Mouse (Mus musculus) stomach, embryonic 14.5 days (tissue): Measurements from ENCODE around the gene Vamp1. TPM values are rescaled to one million over a fixed set of nuclear protein-coding genes. Genes with fewer than 3 reads are reported as not detected.

Experiments used
- ATAC-seq: fragments of 200-750 bp; cut with Nextera tagmentation; 2 replicates; pipeline ENCODE4 v1.8.0; 2017; ENCODE audit warnings: low read depth, moderate TSS enrichment; ENCODE audit not compliant: insufficient number of reproducible peaks, insufficient read depth, low FRiP score
- H3K27ac ChIP-seq: fragments of 300-500 bp; sonication (generic); 2 replicates; pipeline ENCODE4 v1.5.1; 2014; ENCODE audit warnings: mild to moderate bottlenecking, low read length, moderate library complexity, mixed read lengths
- H3K27me3 ChIP-seq: fragments of 300-500 bp; sonication (generic); 2 replicates; pipeline ENCODE4 v1.6.1; 2014; ENCODE audit warnings: low read length, control low read depth, mixed read lengths; ENCODE audit not compliant: control insufficient read depth, insufficient read depth
- H3K36me3 ChIP-seq: fragments of 300-500 bp; sonication (generic); 2 replicates; pipeline ENCODE4 v1.6.1; 2014; ENCODE audit warnings: mild to moderate bottlenecking, control low read depth, low read length, moderate library complexity, mixed read lengths; ENCODE audit not compliant: control insufficient read depth, insufficient read depth
- H3K4me1 ChIP-seq: fragments of 300-500 bp; sonication (generic); 2 replicates; pipeline ENCODE4 v1.6.1; 2014; ENCODE audit warnings: low read length, control low read depth, mixed read lengths; ENCODE audit not compliant: control insufficient read depth, insufficient read depth
- H3K4me2 ChIP-seq: fragments of 300-500 bp; sonication (generic); replicated peaks from 2 replicates; pipeline ENCODE4 v1.6.1; 2014; ENCODE audit warnings: low read depth, low read length, control low read depth
- H3K4me3 ChIP-seq: fragments of 300-500 bp; sonication (generic); 2 replicates; pipeline ENCODE4 v1.5.1; 2014; ENCODE audit warnings: low read depth, low read length, control low read depth
- H3K9ac ChIP-seq: fragments of 300-500 bp; sonication (generic); replicated peaks from 2 replicates; pipeline ENCODE4 v1.6.1; 2014; ENCODE audit warnings: low read depth, mild to moderate bottlenecking, control low read depth, low read length, moderate library complexity, mixed read lengths
- H3K9me3 ChIP-seq: fragments of 300-500 bp; sonication (generic); 2 replicates; pipeline ENCODE4 v1.6.1; 2016; ENCODE audit warnings: low read depth, low read length, control low read depth; ENCODE audit not compliant: control insufficient read depth
- WGBS: fragments of 180-500 bp; shearing (Covaris S2); extraction: QIAGEN DNeasy Blood & Tissue Kit; methylation state at CpG from one replicate; pipeline ENCODE4 v1.1.7; 2014; 5-methylcytosine and 5-hydroxymethylcytosine counted together
- polyA plus RNA-seq: library from polyadenylated mRNA; unstranded; fragments of >200 nt; fragmentation: Nextera tagmentation; extraction: Ambion mirVana; gene quantifications from 2 replicates; pipeline ENCODE4 v1.2.1, GENCODE M21; 2014

The Vamp1 gene
- polyA plus RNA-seq, 1 experiment from 2014 or later, result 3.4 TPM

DNA sequence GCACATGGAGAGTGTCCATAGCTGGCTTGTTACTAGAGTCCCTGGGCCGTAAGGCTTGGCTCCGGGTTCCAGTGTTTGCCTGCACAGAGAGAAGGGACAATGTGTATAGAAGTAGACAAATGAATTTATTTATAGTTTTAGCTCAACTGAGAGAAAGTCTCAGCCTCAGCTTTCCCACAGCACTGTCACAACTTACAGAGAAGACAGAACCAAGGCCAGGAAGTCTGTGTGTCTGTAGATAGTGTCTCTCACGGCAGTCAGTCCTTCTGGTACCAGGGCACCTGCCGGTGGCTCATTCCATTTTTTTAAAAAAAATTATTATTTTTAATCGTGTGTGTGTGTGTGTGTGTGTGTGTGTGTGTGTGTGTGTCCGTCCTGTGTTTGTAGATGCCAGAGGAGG, 17.2 kb downstream of the Vamp1 start:
- WGBS, result 69% methylated on average over 6 of the region's 6 CpGs
- Histone ChIP-seq H3K4me2 (no peak overlapping the region), H3K4me1 (0 out of 2 replicates have a peak, but pooled peaks cover 5% of the 10 kb centered on the region), H3K4me3 (no peak overlapping the region), H3K36me3 (no peaks in the 10 kb centered on the region), H3K27ac (no peak overlapping the region), H3K9ac (no peak overlapping the region), H3K9me3 (no peaks in the 10 kb centered on the region), H3K27me3 (no peaks in the 10 kb centered on the region)
- no peak for ATAC-seq

DNA sequence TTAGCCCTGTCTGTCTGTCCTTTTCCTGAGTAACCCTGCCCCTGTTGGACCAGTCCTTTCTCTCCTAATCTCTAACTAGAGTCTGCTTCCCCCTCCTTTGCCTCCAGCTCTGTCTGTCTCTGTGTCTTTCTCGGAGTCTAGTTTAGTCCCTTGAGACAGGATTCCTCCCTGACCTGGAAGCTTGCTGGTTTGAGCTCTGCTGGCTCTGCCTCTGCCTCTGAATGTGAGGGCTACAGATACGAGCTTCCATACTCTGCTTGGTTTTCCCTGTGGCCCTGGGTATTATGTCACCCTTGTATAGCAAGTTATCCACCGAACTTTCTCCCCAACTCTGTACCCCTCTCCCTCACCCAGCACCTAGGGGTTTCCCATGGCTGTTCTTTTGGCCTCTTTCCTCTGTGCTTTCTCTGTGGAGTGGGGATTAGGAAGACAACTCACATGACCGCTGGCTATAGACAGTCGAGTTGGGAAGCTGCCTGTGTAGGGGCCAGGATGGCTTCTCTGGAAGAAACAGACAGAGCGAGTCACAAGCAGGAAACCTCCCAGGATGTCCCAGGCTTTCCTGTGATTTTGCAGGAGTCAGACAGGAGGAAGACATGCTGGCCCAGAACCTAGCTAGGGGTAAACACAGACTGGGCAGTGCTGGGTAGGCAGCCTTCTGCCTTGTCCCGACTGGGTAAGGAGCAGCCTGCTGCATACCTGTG, 18.6 kb downstream of the Vamp1 start:
- Histone ChIP-seq H3K27ac (no peak overlapping the region), H3K27me3 (no peaks in the 10 kb centered on the region), H3K4me1 (0 out of 2 replicates have a peak, but pooled peaks cover 5% of the 10 kb centered on the region), H3K4me3 (no peak overlapping the region), H3K4me2 (no peak overlapping the region), H3K9me3 (no peaks in the 10 kb centered on the region), H3K9ac (no peak overlapping the region; the same call in 1 of the 2 replicates), H3K36me3 (no peaks in the 10 kb centered on the region)
- no peak for ATAC-seq
- 52% methylated on average over 7 of the region's 7 CpGs for WGBS

DNA sequence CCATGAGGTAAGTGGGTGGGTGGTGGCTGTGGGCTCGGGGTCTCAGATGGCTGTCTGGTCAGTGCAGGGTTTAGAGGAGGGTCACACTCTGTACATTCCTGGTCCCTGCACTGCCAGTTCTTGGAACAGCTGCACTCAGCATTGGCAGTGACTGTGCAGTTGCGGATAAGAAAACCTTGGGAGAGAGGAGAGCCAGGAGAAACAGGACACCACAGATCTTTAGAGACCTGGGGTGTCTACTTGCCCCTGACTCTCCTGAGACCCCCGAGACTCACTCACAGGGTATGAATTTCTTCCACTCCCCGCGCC, 19.1 kb downstream of the Vamp1 start:
- H3K9ac ChIP-seq, result no peak overlapping the region; the same call in 1 of the 2 replicates
- H3K27ac ChIP-seq, result no peak overlapping the region
- H3K36me3 ChIP-seq, result no peaks in the 10 kb centered on the region
- WGBS, result 49% methylated on average over 5 of the region's 5 CpGs
- 0 out of 2 replicates have a peak, but pooled peaks cover 5% of the 10 kb centered on the region for H3K4me1 ChIP-seq
- no peaks in the 10 kb centered on the region for H3K9me3 ChIP-seq
- no peak overlapping the region for H3K4me2 ChIP-seq
- no peak for ATAC-seq
- H3K27me3 ChIP-seq, result no peaks in the 10 kb centered on the region
- no peak overlapping the region for H3K4me3 ChIP-seq

DNA sequence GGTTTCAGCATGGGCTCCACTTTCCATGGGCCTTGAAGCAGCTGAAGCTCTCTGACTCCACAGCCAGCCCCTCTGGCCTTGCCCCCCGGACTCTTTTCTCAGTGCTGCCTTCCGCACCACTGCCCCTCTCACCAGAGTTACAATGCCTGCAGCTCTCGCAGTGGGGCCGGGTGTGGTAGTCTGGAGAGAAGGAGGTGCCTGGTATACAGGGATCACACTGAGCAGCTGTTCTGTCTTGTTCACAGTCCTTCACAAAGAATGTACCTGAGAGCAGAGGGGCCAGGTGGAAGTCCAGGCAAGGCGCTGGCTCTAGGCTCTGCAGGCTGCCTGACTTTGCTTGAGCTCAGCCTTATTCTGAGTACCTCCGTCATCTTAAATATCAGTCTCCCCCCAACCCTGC, 21.0 kb downstream of the Vamp1 start:
- no peaks in the 10 kb centered on the region for H3K36me3 ChIP-seq
- WGBS, result 63% methylated on average over 6 of the region's 6 CpGs
- no peaks in the 10 kb centered on the region for H3K9me3 ChIP-seq
- H3K27ac ChIP-seq, result no peak overlapping the region
- H3K27me3 ChIP-seq, result no peaks in the 10 kb centered on the region
- H3K4me2 ChIP-seq, result no peak overlapping the region
- H3K4me1 ChIP-seq, result 0 out of 2 replicates have a peak, but pooled peaks cover 5% of the 10 kb centered on the region
- no peak for ATAC-seq
- H3K9ac ChIP-seq, result no peak overlapping the region
- H3K4me3 ChIP-seq, result no peak overlapping the region

DNA sequence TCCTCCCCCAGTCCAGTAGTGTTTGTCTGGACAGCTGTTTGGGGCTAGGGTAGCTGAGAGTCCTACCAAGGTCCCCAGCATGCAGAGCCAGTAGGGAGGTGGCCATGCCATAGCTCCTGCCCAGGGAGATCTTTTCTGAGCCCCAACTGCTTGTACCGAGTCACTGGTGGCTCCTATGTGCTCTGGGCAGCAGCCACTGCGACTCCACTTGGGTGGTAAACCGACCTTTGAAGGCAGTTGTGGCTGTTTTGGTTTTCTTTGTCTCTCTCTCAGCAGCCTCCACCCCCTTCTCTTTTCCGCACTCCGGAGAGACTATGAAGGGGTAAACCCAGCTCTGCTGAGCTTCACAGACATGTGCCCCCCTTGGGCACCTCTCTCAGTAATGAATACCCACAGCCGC, 21.4 kb downstream of the Vamp1 start, which contains the start of gene Cd27:
TSS of gene Cd27 (minus strand) at position 229 of the 400 bp plus-strand sequence.
- H3K36me3 ChIP-seq, result no peaks in the 10 kb centered on the region
- no peak within 1 kb of the TSS for H3K9ac ChIP-seq
- H3K4me1 ChIP-seq, result 0 out of 2 replicates have a peak, but pooled peaks cover 4% of the 10 kb centered on the region
- H3K9me3 ChIP-seq, result no peaks in the 10 kb centered on the region
- H3K27me3 ChIP-seq, result no peaks in the 10 kb centered on the region
- WGBS, result 47% methylated on average over 6 of the region's 6 CpGs
- no peak within 1 kb of the TSS for H3K27ac ChIP-seq
- H3K4me3 ChIP-seq, result no peak within 1 kb of the TSS
- no peak for ATAC-seq
- no peak within 1 kb of the TSS for H3K4me2 ChIP-seq

DNA sequence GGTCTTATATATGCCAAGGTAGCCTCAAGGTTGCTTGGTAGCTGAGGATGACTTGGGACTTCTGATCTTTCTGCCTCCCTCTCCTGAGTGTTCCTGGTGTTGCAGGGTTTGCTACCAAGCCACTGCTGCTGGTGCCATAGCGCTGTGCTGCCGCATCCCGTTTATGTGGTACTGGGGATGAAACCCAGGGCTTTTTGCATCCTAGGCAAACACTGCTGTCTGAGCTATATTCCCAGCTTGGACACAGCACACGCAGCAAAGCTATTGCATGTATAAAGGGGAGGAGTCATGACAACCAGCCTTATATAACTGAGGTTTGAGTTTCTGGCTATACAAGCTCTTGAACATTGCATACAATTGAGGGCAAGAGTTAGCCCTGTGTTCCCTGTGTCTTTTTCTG, 22.1 kb downstream of the Vamp1 start:
- no peak overlapping the region for H3K4me2 ChIP-seq
- H3K27me3 ChIP-seq, result no peaks in the 10 kb centered on the region
- H3K4me1 ChIP-seq, result no peaks in the 10 kb centered on the region
- H3K36me3 ChIP-seq, result no peaks in the 10 kb centered on the region
- no peak for ATAC-seq
- H3K4me3 ChIP-seq, result no peak overlapping the region
- no peak overlapping the region for H3K9ac ChIP-seq
- no peaks in the 10 kb centered on the region for H3K9me3 ChIP-seq
- 84% methylated on average over 4 of the region's 4 CpGs for WGBS
- no peak overlapping the region for H3K27ac ChIP-seq

DNA sequence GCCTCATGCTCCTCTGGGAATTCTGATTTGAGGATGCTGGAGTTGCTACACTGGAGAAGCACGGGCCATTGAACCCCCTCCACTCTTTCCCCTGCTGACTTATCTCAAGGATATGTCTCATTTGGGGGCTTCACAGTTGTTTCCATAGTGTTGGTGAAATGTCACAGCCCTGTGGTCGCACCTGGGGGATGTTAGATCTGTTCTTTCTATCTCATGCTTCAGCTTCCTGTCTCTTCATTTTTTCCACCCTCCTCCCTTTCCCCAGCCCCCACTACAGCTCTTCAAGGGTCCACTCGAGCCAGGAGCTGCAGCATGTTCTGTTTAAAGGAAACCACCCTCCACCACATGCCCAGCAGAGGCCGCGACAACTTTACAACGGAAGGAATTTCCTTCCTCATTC, 23.0 kb downstream of the Vamp1 start:
- Histone ChIP-seq H3K4me2 (no peak overlapping the region), H3K27me3 (no peaks in the 10 kb centered on the region), H3K36me3 (no peaks in the 10 kb centered on the region), H3K27ac (no peak overlapping the region), H3K4me1 (no peaks in the 10 kb centered on the region), H3K9me3 (no peaks in the 10 kb centered on the region), H3K4me3 (no peak overlapping the region), H3K9ac (no peak overlapping the region)
- WGBS, result 54% methylated on average over 6 of the region's 6 CpGs
- no peak for ATAC-seq

DNA sequence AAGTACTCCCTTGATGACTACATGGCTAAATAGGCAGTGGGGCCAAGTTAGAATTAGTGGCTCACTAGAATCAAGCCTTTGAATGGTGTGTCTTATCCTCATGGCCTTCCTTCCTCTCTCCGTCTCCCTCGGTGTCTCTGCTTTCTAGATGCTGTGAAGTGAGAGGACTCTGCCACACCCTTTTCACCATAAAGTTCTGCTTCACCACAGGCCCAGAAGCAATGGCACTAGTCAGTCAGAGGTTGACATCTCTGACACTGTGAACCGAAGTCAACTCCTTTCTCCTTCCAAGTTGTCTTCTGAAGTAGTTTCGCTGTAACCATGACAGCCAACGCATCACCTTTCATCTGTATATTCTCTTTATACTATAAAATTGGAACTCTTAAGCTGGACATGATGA, 24.2 kb downstream of the Vamp1 start:
- H3K4me3 ChIP-seq, result no peak overlapping the region
- no peak overlapping the region for H3K9ac ChIP-seq
- no peak for ATAC-seq
- no peaks in the 10 kb centered on the region for H3K4me1 ChIP-seq
- H3K36me3 ChIP-seq, result no peaks in the 10 kb centered on the region
- H3K27me3 ChIP-seq, result no peaks in the 10 kb centered on the region
- no peak overlapping the region for H3K4me2 ChIP-seq
- H3K9me3 ChIP-seq, result no peaks in the 10 kb centered on the region
- no peak overlapping the region for H3K27ac ChIP-seq
- WGBS, result 97% methylated on average over 5 of the region's 5 CpGs

DNA sequence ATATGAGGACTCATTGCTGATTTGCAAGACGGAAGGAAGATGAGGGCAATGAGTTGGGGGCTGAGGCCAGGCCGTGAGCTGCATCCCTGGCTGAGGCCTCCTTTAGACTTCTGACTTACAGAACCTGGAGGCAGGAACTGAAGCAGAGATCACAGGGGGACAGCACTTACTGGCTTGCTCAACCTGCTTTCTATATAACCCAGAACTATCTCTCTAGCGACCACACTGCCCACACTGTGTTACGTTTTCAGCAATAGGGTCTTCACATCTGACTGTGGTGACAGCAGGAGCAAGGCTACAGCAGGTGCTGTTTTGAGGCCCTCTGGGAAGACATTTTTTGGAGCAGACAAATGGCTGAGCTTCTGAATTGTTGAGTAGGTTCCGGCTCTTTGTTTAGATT, 25.3 kb downstream of the Vamp1 start:
- no peak for ATAC-seq
- Histone ChIP-seq H3K9ac (no peak overlapping the region), H3K4me3 (no peak overlapping the region), H3K4me2 (no peak overlapping the region), H3K9me3 (no peaks in the 10 kb centered on the region), H3K27me3 (no peaks in the 10 kb centered on the region), H3K36me3 (no peaks in the 10 kb centered on the region), H3K4me1 (no peaks in the 10 kb centered on the region), H3K27ac (no peak overlapping the region)
- WGBS, result 82% methylated on average over 5 of the region's 5 CpGs
